Mouse (Mus musculus): ENCODE results near the gene Pcyt1a. TPM values are rescaled to one million over a fixed set of nuclear protein-coding genes. Genes with fewer than 3 reads are reported as not detected.
"Not testable (repeated sequence)": the region's sequence is repeated elsewhere in the genome, so short reads cannot be mapped to it uniquely, and the experiment has no call there.

Gene Pcyt1a
- total RNA-seq, 2 experiments from 2014 or later, result 103 to 164 TPM

DNA sequence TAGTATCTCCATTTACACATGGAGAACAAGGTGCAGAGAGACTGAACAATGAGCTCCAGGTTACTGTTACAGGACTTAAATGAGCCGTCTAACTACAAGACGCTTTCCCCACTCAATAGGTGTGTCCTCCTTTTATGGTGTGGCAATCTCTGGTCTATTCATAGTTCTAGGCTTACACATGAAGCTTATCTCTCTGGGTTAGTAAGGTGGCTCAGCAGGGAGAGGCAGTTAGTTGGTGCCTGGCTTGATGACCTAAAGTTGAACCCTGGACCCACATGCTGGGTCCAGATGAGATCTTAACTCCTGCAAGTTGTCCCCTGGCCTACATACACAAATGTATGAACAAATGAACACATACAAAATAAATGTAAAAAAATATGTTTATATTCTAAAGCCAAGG, 32.7 kb downstream of the Pcyt1a start:
- no peak for ATAC-seq (replicated peaks; ENCODE audit: low FRiP score, poor library complexity, severe bottlenecking)

DNA sequence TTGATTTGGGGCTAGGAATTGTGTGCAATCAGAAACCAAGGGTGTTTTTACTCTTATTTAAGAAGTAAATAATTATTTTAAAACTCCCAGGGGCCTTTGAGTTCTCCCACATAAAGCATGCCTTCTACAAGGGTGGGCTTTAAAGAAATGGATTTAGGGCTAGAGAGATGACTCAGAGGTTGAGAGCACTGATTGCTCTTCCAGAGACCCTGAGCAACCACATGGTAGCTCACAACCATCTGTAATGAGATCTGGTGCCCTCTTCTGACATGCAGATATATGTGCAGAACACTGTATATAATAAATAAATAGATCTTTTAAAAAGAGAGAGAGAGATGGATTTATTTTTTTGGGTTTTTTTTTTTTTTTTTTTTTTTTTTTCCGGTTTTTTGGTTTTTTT, 34.2 kb downstream of the Pcyt1a start:
- ATAC-seq (replicated peaks; ENCODE audit: low FRiP score, poor library complexity, severe bottlenecking), result no peak

DNA sequence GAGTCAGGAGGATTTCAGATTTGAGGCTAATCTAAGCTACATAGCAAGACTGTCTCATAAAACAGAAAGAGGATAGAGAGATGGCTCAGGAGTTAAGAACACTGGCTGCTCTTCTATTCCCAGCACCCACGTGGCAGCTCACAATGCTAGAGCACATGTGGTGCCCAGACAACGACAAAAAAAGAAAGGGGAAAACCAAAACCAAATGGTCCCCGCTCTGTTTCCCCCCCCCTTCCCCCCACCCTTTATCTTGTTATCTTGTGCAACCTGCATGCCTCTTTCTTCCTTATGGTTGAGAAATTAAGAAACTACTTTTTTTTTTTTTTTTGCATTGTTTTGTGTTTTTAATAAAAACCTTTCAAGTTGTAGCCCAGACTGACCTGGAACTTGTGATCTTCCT, 37.8 kb downstream of the Pcyt1a start:
- no peak for ATAC-seq (replicated peaks; ENCODE audit: low FRiP score, poor library complexity, severe bottlenecking)

DNA sequence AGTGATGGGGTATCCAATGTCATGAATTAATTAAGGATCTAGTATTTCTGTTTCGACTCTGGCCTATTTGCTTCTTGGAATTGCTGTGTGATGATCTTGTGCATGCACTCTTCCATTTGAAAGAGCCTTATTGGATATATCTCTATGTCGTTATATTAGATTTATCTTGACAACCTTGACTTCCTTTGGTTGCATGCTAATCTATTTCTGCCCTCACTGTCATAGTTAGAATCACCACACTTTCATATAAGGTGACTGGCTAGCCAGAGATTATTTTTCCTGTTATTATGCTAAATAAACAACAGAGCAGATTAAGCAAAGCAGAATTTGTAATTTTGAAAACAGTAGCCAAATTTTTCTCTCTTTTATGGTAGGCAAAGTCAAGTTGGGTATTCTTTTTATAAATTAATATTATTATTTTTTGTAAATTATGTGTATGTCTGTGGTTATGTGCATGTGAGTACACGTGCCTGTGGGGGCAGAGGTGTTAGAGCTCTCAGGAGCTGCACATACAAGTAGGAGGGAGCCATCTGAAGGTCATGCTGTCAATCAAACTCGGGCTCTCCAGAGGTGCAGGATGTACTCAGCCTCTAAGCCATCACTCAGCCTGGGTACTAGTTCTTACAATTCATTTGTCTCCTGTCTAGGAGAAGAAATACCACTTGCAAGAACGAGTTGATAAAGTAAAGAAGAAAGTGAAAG, 38.8 kb downstream of the Pcyt1a start:
- ATAC-seq (replicated peaks; ENCODE audit: low FRiP score, poor library complexity, severe bottlenecking), result no peak

DNA sequence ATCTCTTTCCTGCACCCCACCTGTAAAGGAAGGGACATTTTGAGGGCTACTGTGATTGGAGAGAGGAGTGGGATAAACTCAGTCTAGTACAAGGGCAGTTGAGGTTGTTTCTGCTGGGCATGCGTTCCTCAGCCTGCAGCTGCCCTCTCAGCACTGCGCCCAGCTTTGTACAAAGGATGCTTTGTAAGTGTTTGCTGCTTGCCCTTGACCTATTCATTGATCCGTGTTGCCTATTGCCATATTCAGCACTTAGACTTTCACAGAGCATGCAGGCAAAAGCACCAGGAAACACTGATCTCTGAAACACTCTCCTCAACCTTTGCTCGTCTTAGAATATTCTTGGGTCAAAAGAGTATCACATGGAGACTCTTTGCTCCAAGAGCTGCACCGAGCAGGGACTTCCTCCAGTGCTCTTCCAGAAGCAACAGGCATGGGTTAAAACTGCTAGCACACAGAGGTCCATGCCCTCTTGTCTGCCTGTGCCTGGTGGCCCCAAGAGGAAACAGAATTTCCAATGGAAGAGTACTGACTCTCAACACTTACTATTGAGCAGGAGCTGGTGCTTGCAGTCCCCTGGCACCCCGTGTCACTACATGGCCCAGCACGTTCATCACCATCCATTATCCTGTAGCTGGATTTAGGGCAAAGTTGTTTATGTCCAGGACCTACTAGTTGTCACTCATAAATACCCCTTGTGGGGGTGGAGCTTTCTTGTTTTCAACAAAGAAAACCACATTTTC, 41.7 kb downstream of the Pcyt1a start:
- ATAC-seq (replicated peaks; ENCODE audit: low FRiP score, poor library complexity, severe bottlenecking), result no peak

DNA sequence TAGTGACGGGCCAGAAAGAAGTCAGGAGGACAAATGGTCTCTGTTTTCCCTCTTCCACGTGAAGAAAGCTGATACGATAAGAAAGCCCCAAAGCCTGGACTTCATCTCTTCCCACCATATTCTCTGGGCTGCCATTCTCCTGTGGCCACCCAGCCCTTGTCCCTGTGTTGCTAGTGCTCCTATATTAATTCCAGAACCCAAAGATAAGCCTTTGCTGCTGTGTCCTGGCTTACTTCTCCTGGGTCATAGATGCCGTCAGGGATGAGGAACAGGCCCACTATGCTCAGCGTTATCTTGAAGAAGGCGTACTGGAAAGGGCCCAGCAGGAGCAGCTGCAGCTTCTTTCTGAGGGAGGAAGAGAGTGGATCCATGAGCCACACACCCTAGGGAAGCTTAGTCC, 46.6 kb downstream of the Pcyt1a start:
- no peak for ATAC-seq (replicated peaks; ENCODE audit: low FRiP score, poor library complexity, severe bottlenecking)

DNA sequence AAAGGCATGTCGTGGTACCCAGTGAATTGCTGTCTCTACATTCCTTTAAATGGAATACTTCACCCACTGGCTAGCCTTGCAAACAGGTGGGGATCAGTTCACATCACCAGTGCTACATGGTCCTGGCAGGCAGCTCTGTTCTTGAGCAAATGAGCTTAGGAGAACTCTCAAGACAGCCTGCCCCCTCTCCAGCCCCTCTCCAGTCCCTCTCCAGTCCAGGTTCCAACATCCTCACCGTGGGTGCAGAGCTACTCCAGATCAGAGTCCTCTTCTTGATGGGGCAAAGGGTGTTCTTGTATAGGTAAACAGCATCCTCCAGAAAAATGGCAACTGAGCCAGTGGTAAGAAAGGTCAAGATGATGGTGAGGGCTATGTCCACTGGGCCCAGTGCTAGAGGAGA, 48.7 kb downstream of the Pcyt1a start:
- ATAC-seq (replicated peaks; ENCODE audit: low FRiP score, poor library complexity, severe bottlenecking), result no peak

DNA sequence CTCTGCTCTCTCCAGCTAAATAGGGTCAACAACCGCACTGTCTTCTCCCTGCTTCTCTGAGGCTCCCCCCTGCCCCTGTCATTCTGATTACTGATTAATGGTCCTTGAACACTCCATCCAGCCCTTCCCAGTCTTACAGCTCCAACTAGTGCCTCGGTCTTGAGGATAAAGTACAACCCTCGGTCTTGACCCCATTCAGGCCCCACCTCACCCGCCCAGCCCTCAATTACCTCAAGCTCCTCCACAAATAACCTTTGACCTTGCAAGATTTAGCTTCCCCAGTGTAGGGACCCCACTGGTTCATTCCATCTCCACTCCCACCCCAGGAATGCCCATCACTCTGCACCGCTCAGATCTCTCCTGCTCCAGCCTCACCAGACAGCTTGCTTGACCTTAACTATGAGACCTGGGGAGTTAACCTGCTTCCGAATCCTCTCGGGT, 53.7 kb downstream of the Pcyt1a start:
- no peak for ATAC-seq (replicated peaks; ENCODE audit: low FRiP score, poor library complexity, severe bottlenecking)

DNA sequence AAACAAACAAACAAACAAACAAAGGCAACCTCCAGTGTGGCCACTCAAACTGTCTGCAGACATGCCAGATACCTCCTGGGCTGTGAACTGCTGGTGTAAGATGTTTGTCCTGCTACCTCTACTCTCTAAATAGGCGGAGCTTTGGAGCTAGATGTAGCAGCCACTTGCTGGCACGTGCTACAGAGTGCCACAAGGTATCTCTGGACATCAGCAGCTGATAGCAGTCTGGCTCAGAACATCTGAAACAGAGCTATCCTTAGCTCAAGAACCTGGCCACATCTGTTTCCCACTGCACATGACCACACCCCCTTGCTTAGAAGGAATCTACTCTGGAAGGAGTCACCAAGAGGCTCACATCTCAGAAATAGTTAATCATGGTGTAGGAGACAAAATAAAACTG, 54.5 kb downstream of the Pcyt1a start:
- no peak for ATAC-seq (replicated peaks; ENCODE audit: low FRiP score, poor library complexity, severe bottlenecking)

DNA sequence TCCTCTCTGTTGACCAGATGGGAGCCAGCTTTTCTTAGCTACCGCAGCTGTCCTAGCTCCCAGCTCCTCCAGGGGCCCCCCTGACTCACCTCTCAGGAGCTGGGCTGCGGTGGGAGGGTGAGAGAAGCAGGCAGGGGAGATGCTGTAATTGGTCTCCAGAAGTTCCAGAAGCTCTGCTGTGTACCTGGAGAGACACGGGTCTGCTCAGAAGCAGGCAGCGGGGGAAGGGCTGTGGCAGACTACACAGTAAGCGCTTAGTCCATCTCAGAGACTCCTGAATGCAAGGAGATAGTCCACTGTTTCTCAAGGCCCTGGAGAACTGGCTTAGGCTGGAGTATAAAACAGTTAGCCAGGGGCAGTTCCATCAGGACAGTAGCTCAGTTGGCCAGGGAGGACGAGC, 55.3 kb downstream of the Pcyt1a start:
- no peak for ATAC-seq (replicated peaks; ENCODE audit: low FRiP score, poor library complexity, severe bottlenecking)

DNA sequence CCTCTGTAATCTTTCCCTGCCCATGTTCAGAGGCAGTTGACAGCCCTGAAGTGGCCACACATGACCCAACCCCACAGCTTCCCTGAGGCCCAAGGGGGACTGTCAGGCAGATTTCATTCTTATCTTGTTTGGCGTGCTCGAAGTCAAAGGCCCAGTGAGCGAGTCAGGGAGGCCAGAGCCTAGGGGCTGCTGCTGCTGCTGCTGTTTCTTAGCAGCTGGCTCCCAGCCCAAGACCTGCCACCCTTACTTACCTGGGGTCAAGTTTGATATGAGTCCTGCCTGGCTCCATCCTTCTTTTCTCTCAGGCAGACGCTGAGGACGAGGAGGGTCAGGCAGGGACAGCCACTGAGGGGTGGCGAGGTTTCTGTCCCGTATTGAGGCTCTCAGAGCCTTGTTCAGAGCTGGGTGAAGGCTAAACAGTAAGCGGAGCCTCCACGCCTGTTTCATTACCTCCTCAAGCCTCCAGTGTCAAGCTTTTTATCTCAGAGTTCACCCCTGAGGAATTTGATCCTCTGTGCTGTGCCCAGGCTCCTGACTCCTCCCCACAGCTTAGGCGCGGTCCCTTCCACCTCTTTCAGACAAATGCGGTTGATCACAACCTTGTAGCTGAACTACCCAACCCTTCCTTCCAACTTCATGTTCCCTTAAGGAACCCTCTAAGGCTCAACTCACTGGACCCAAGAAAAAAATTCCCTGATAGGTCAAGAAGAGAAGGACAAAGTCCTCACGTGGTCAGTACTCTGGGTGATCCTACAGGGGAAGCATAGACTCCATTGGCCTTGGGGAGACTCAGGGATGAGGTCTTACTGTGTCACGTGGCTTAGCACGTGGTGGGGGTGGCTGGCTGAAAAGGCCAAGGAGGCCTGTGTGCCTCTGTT, 56.8 kb downstream of the Pcyt1a start, which contains the start of gene Slc51a:
TSS of gene Slc51a (minus strand) at position 646 of the 878 bp plus-strand sequence.
- ATAC-seq (replicated peaks; ENCODE audit: low FRiP score, poor library complexity, severe bottlenecking), result peak; percentile 72

DNA sequence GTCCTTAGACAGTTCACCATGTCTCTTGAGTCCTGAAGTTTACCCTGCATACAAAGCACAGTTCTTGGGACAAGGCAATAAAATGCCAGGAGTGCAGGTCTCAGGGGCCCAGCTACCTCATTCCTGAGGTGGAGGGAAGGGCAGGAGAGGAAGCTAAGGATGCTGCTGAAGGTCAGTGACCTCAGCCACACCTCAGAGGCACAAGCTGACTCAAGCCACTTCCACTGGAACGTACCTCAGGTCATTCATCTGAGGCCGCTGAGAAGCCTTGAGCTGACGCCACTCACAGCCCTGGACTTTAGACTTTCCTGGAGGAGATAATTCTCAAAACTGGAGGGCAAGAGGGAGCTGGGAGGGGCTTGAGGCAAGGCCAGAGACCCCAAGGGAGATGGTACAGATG, 58.2 kb downstream of the Pcyt1a start:
- no peak for ATAC-seq (replicated peaks; ENCODE audit: low FRiP score, poor library complexity, severe bottlenecking)

DNA sequence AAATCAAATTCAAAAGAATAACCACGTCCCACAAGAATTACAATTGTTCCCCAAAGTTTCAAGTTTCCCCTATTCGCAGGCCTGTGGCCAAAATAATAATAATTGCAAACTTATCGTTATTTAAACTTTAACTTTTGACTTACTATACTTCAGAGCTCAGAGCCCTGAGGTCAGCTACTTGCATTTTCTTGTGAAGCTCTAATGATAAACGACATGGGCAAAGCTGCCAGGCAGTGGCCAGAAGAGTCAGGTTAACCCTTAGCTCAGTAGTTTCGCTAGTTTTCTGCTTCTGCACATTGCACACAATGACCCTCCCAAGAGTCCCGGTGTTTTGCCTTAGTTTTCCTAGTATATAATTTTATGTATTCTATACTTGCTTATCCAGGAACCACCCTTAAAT, 63.6 kb downstream of the Pcyt1a start:
- ATAC-seq (replicated peaks; ENCODE audit: low FRiP score, poor library complexity, severe bottlenecking), result not testable (repeated sequence)

DNA sequence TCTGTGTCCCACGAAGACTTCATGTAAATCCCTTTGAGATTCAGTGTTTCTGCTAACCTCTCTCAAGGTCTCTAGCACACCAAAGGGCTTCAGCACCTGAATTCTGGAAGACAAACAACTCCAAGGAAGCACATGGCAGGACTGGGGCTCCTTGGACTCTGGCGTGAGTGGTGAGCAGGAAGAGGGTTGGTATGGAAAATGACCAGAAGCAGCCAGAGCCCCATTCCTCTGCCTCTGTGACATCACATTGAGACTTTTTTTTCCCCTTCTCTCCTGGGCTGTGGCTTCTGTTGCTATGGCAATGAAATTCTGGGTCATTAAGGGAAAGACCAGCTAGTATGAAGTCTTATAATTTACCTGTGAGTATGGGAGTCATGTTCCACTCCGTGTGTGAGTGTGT, 65.2 kb downstream of the Pcyt1a start, which contains the start of gene Zdhhc19:
TSS of gene Zdhhc19 (plus strand) at position 301 of the 400 bp plus-strand sequence.
- no peak for ATAC-seq (replicated peaks; ENCODE audit: low FRiP score, poor library complexity, severe bottlenecking)

DNA sequence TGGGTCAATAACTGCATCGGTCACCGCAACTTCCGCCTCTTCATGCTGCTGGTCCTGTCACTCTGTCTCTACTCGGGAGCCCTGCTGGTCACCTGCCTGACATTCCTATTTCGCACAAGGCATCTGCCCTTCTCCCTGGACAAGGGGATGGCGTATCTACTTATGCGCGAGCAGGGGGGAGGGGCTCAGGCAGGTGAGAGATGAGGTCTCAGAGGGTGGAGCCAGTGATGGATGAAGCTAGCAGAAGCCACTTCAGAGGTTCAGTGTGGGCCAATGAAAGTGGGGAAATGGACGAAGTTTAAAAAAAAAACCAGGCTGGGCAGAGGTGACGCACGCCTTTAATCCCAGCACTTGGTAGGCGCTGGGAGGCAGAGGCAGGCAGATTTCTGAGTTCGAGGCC, 68.3 kb downstream of the Pcyt1a start:
- ATAC-seq (replicated peaks; ENCODE audit: low FRiP score, poor library complexity, severe bottlenecking), result no peak

DNA sequence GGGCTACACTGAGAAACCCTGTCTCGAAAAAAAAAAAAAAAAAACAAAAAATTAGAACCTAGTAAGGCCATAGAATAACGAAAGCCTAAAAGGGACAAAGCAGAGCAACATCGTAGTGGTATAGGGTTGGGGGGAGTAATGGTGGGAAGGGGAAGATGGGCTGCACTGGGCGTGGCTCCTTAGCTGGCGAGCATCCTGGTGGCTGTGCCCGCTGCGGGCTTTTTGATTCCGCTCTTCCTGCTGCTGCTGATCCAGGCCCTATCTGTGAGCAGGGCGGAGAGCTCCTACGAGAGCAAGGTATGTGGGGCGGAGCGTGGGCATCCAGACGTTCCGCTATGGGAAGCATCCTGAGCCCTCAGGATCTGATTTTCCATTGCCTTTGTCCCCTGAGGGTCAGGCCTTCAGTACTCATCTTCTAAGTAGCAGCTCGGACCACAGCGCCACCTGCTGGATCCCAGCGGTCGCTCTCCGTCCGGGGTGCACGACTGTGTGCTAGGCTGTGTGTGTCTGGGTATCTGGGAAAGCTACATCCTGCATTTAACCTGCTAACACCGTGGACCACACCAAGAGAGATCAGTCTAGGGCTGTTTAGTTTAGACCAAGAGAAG, 68.8 kb downstream of the Pcyt1a start:
- ATAC-seq (replicated peaks; ENCODE audit: low FRiP score, poor library complexity, severe bottlenecking), result peak; percentile 85

DNA sequence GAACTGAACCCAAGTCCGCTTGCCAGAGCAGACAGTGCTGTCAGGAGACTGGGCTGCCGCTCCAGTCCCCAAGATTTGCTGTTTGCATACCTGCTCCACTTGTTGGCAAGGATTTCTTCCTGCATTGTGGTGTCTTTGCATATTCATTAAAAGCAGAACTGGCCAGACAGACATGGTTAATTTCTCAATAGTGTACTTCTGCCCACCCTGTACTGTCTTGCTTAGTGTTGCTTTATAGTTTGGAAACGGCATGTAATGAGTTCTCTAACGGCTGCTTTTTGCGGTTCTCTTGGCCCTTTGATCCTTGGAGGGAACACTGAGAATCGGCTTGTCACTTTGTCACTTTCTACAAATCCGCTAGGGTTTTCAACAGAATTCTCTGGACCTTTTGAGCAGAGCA, 70.7 kb downstream of the Pcyt1a start:
- no peak for ATAC-seq (replicated peaks; ENCODE audit: low FRiP score, poor library complexity, severe bottlenecking)

DNA sequence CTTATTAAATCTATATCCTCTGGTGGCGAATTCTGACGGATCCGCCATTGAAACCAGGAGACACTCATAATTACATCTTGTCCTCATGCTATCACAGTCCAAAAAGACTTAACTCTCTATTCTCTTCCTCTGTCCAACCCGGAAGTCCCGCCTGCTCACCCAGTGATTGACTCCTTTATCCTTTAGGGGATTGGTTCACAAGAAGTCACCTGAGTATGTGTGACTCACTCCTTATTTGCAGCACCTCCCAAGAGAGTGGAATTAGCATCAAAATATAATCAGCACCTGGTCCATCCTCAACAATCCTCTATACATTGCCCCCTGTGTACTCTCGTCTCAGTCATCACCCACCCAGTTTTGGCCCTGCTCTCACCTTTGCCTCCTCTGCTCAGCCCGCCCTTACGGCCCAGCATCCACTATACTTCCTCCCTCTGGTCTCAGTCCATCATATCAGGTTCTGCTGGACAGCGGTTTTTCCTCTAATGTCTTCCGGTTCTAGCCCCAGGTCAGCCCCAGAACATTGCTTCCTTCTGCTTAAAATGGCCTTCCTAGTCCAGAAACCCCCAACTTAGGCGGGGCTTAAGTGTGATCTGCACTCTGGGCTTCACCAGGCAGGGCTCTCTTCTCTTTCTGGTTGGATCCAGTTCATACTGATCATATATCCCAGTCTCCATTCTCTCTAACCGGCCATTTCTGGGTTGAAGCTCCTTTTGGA, 72.1 kb downstream of the Pcyt1a start:
- no peak for ATAC-seq (replicated peaks; ENCODE audit: low FRiP score, poor library complexity, severe bottlenecking)

DNA sequence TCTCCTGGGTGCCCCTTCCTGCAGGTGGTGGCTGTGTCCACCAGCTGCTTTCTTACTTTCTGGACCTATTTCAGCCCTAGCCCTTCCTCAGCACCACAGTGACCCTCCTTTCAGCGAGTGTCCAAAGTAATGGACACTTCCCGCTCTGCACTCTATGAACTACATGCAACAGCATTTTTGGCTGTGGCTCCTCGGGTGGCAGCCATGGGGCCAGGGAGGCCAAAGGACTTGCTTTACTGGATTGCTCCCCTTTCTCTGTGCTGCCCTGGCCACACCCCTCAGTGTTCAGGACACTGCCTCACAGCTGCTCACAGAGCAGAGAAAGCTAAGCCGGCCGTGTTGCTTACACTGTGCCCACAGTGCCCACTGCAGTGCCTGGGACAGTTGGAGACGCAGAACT, 72.9 kb downstream of the Pcyt1a start:
- ATAC-seq (replicated peaks; ENCODE audit: low FRiP score, poor library complexity, severe bottlenecking), result no peak
